Mouse (Mus musculus): ENCODE measurements around the gene Cbarp.

The Cbarp gene

DNA sequence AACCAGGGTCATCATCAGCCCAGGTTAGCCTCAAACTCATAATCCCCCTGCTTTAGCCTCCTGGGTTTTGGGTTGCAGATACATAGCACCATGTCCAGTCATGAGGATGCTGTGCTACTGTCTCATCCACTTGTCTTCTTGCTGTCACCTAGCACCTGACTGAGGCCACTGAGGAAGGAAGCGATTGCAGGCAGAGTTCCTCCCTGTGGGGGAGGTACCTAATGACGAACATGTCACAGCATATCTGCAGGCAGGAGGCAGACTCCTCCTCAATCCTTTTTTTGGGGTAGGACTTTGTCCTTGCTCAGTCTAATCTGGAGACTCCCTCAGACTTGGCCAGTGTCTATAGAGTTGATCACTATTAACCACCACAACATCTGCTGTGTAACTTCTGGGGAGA lies 19.0 kb downstream of the Cbarp start:
- DNase-seq = no peak

DNA sequence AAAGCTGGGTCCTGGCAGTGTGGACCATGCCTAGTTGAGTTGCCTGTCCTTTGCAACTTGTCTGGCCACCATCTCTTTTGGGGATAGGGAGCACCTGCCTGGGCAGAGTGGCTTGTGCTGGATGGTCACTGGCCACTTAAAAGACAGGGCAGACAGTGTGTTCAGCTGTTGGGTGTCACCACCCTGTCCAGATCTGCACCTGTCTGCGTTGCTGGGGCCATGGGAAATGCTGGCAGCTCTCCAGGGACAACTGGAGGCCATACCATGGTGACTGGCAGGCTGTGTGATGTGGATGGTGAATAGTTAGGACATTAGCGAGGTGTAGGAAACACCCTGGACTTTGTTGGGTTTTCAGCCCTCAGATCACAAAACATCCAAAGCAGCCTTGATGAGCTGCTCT lies 20.5 kb downstream of the Cbarp start:
- DNase-seq = no peak

DNA sequence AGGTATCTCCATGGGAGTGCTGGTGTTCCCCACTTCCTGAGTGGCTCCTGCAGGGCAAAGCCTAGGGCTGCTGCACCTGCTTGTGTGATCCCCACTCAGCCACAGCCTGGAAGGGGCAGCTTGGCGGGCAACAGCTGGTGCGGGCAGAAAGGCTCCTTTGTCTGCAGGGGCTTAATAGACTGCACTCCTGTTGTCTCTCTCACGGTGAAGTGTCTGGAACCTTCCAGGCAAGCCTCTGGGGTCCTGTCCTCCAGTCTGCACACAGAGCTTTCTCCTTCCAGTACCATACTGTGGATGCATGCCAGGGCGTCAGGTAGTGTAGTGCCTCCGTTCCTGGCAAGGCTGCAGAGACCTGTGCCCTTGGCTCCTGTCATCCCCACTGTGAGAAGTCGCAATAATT lies 22.1 kb downstream of the Cbarp start:
- DNase-seq = peak in 1 of 2 experiments; percentile 28

DNA sequence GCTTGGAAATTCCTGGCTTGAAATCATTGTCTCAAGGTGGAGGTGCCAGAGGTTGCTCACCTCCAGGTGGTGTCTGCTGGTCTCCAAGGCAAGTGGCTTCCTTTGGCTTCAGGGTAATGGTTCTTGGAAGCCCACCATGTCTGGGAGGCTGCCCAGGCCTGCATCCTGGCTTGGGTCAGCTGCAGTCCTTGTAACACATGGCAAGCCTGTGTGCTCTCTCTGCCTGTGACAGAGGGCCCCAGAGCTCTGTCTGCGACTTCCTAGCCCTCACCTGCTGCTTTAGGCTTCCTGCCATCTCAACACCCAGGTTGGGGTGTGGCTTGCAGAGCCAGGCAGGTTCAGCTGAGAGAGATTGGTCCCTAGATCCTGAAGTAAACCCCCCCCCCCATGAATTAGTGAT lies 22.9 kb downstream of the Cbarp start:
- no peak for DNase-seq

DNA sequence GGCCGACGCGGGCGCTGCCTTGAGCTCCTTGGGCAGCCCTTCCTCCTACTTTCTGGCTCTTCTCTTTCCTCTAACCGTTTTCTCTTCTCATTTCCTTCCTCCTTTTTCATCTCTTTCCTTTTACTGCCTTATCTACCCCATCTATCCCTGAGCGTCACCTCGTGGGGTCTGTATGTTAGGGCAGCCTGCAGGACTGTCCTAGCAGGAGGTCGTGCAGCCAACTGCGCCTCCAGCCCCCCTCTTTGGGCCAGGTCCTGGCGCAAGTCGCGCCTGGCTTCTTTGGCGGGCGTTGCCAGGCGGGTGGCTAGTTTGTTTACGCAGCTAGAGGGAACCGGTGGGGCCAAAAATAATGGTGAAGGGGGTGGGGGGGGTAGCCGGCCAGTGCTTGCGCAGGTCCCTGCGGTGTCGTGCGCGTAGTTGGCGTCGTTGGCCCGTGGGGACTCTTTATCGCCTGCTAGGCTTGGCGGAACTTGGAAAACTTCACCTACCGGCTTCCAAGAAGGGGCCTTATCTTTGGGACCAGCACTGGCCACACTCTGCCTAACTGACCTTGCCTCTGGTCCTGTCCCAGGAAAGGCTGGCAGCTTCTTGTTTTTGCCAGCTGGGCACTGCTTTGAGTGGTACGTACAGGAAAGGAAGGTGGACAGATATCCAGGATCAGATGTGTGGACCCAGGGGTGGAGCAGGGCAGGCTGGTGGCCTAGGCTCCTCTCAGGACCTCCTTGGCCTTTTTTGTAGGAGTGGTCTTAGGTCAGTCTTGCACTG lies 23.5 kb downstream of the Cbarp start:
- peak in 1 of 2 experiments; percentile 64 for DNase-seq

DNA sequence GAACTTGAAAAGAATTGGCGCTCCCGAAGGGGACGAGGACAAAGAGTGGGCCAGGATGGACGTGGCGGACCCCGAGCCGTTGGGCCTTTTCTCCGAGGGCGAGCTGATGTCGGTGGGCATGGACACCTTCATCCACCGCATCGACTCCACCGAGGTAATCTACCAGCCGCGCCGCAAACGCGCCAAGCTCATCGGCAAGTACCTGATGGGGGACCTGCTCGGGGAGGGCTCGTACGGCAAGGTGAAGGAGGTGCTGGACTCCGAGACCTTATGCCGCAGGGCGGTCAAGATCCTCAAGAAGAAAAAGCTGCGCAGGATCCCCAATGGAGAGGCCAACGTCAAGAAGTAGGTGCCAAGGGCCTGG lies 24.1 kb downstream of the Cbarp start:
- no peak for DNase-seq

DNA sequence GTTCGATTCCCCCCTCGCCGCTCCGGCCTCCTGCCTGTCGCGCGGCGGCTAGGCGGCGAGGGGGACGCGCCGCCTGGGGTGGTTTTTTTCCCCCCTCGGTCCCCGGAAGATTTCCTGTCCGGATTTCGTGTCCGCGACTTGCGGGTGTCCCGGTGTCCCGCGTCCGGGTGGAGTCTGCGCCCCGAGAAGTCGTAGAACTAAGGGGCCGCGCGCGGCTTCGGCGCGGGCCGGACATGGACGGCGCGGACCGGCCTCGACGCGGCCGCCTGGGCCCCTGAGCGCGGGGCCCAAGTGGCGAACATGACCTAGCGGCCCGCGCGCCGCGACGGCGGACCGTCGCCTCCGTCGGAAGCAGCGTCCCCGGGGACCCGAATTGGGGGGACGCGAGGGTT lies 24.7 kb downstream of the Cbarp start:
- DNase-seq = no peak

DNA sequence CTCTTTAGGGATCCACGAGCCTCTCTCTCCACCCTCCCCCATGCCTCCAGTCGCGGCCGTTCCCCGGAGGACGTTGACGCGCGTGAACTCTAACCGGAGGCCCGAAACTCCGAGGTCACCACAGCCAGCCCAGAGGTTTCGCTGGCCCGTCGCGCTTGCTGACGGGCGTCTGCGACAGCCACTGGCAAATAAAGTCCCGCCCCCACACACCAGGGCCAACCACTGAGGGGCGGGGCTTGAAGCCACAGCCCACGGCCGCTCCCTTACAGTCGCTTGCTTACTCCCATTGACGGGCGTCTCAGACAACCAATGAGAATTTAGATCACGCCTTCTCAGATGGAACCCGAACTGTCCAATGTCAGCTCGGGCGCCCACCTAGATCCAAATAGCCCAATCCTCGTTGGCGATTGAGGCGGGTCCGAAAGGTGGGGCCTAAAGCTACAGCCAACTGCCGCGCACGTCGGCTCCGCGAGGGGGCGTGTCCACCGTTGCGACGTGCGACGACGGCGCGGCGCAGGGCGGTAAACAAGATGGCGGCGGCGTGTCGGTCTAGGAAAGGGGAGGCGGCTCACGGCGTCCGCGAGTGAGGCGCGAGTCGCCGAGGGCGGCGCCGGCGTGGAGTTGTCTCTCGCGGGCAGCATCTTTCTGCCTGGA lies 25.2 kb downstream of the Cbarp start, which contains the start of gene Stk11:
Gene Stk11, plus strand, starts transcription at position 514 of the 654 bp plus-strand sequence.
- peak; percentile 100 for DNase-seq

DNA sequence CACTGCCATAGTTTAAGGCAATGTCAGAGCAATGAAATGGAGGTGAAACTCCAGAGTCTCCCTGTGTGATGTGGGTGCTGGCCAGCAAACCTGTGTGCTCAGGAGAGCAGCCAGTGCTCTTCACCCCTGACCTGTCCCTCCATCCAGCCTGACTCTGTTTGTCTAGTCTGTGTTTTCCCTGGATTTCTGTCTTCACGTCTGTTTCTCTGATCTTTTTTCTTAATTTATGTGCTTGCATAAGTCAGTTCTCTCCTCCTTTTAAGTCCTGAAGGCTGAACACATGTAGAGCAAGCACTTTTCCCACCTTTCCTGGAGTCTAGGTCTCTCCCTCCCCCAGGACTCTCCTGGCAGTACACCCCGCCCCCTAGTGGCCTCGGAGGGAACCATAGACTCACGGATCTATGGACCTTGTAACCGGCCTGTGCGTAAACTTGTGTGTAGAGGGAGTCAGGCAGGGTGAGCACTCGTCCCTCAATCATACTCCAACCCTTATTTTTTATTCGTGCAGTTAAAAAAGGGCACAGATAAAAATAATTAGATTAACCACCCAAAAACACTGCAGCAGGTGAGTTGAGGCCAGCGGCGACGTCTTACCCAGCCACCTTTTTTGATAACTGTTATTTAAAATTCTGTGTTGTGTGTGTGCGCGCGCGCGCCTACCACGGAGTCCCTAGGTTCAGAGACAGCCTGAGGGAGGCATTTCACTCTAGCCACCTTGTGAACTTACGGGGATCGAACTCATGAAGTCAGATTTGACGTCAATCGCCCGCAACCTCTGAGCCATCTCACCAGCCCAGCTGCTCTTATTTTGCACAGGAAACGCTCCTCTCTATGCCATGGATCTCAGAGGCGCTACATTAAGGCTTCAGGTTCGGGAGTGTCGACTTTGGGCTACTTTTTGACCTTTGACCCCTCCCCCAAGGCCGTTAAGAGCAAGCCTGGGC lies 26.0 kb downstream of the Cbarp start:
- DNase-seq = peak; percentile 96 to 98

DNA sequence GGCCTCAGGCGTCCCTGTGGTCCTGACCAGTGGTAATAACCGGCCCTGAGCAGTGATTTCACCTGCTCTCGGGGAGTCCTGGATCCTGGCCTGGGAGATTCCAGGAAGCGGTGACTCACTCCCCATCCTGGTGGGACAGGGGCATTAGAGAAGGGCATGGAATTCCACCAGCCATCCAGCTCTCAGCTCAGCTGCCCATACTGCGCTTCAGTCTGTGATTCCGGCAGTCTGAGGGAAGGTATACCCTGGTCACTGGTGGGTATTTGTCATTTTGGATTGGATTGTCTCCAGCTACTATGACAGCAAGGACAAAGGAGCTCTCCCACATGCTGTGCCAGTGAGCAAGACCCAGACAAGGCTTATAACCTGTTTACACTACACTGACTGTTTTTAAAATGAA lies 33.0 kb downstream of the Cbarp start:
- DNase-seq = no peak

DNA sequence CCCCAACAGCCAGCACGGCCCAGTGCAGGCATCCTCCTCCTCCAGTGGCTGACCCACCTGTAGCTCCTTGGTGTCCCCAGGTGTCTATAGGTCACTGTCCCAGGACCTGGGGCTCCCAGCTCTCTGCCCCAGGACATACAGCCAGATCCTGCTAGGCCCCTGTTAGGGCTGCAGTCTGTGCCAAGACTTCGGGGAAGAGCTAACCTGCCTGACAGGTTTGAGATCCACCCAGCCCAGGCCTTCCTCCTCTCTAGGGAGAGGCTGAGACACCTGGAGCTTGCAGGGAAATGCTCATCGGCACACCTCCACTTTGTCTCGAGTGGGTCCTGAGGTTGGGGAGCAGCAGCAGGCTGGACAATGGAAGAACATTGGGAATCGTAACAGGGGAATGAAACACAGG lies 34.7 kb downstream of the Cbarp start:
- DNase-seq = no peak

DNA sequence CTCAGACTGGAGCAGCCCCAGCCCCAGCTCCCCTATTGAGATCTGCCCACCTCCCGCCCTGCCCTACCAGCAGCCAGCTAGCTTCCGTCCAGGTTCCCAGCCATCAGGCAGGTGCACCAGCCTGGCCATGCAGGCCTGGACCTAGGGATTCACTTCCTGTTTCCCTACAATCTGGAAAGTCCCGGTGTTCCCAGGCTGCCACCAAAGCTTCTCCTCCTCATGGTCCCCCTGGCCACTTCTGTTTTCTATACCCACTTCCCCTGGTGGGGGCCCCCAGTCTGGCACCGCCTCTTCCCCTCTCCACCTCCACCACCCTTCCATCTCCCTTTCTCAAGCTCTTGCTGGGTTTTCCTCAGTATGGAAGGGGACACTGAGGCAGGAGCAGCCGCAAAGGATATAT lies 35.2 kb downstream of the Cbarp start, which contains the start of gene Sbno2:
Gene Sbno2, minus strand, starts transcription at position 112 of the 400 bp plus-strand sequence.
- no peak for DNase-seq

DNA sequence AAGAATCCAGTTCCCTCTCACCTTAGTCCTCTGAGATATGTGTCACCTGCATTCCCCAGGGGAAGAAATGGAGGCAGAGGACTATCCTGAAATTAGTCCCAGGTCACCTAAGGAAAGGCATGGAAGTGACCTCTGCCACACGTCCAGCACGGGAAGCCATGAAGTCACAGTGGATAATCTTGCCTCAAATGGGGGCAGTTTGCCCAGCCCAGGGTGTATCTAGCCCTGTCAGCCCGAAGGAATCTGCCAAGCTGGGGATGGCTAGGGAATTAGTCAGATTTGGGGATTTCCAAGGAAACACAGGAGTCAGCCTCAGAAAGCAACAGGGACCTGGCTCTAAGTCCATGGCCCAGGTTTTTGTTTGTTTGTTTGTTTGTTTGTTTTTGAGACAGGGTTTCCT lies 36.5 kb downstream of the Cbarp start:
- DNase-seq = no peak

DNA sequence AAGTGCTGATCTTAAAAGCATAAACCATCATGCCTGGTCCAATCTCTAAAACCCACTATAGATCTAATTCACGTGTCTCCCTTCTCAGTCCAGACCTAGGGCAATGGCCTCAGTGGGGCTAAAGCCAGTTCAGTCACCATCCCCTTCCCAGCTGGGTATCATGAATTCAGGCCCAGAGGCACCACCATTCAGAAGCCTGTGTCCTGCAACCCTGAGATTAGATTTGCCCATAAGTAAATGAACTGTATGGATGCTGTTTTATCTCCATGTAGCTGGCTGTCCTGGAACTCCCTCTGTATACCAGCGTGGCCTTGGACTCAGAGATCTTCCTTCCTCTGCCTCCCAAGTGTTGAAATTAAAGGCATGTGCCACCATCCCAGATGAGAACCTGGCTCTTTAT lies 37.6 kb downstream of the Cbarp start:
- DNase-seq = no peak

DNA sequence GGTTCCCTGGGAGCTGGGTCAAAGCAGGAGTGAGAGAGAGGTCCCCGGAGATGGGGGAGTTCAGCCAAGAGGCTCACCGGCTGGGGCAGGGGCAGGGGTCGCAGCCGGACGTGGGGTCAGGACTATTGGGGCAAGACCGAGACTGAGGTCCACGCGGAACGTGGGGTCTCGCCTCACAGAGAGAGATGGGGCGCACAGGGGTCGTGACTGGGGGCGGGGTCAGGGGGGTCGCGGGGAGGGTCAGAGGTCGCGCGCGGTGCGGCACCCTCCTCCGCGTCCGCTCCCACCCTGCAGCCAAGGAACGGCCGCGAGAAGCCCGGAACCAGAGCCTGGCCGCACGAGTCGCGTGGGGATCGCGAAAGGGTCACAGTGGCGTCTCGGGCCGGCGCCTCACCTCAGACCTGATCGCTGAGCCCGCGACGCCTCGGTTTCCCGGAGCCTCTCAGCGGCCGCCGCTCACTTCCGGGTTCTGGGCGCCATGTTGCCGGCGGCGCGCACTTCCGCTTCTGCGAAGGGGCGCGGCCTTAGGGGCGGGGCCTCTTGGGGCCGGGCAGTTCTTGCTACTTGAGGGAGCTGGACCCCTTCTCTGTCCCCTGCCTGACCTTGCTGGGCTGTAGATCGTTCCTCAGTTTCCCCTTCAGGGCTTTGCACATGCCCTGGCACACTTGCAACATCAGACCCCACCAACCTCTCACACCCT lies 38.3 kb downstream of the Cbarp start:
- peak; percentile 89 to 95 for DNase-seq

DNA sequence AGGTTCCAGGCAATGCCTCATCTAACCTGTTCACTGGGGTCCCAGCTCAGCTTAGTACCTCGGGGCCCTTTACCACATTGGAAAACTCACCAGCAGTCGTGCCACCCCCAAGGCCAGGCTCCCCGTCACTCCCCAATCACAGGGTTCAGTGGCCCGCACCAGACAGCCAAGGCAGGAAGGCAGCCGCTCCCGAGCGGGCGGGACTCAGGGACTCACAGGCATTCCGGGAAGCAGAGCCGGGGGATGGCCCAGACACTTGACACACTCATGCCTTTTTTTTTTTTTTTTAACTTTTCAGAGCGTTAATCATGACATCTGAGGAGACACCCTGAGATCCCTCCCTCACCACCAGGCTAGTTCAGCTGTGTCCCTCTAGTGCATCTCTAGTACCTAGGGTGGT lies 39.7 kb downstream of the Cbarp start:
- peak; percentile 76 for DNase-seq

DNA sequence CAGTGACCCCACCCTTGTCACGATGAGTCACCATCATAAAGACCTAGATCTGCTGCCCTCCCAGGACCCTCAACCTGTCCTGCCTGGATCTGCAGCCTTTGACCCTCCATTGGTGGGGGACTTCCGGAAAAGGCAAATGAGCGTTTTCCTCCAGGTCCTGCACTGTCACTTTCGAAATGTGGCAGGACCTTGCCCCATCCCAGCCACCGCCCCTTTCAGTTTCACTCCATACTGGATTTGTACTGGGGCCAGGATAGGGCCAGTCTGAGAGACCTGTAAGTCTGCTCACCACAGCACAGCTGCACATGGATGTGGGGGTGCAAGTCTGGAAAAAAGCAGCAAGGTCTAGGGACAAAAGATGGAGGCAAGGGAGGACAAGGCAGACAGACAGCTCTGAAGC lies 42.0 kb downstream of the Cbarp start:
- peak; percentile 50 to 53 for DNase-seq

DNA sequence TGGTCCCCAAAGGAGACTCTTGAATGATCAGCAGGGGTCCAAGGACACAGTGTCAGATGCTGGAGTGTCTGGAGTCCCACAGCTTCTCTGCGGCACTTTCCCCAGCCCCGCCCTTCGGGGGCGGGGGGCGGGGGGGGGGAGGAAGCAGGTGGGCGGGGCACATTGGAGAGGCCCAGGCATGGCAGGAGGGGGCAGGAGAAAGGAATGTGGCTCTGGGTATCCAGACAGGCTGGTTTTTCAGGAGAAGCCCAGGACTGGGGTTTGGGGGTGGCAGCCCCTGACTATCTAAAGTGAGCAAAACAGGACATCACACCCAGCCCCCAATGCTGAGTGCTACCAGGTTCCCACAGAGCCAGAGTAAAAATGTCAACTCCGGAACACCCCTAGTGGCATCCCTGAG lies 43.4 kb downstream of the Cbarp start:
- peak in 1 of 2 experiments; percentile 46 for DNase-seq

DNA sequence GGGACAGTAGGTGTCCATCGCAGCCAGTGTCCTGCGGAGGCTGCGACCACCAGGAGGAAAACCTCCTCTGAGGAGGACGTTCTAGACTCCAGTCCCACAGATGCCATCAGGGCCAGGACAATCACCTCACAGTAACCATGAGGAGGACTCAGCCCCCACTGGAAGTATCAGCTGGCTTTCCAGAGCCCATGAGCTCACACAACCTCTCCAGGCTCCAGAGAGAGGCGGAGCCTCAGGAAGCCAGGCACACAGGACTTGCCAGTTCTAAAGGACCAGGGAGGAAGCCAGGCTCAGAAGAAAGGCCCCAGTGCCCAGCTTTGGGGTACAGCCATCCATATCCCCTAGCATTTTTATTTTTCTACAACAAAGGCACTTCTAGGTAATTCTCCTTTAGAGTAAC lies 45.1 kb downstream of the Cbarp start:
- DNase-seq = peak in 1 of 2 experiments; percentile 52

DNA sequence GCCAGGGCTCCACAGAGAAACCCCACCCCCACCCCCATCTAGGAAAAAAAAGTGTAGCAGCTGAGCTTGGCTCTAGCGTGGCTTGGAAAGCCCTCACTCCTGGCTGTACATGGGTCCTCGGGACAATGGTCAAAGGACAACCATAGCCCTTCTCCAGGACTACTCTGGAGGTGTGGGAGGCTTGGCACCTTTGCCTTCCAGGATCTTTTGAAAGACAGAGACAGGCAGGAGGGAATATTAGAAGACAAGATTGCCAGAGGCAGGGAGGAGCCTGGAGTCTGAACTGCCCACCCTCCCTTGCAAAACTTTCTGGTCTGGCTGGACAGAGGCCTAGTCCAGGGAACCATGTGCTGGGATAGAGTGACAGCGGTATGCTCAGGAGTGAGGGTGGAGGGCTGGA lies 46.0 kb downstream of the Cbarp start:
- DNase-seq = peak; percentile 60 to 75

DNA sequence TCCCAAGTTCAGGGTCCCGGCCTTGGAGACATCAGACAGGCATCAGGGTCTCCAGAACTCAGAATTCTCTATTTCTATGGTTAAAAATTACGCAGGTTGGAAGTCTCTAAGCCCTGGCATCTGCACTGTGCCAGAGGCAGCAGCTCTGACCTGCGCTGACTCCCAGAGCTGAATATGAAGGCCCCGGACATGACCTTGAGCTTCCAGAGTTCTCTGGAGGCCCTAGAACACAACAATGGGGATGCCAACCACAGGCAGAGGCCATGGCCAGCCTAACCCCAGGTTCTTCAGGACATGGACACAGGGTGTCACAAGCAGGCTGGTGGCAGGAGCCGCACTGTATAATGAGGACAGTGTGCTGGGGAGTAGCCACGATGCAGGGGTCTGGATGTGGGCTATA lies 46.5 kb downstream of the Cbarp start:
- DNase-seq = no peak

DNA sequence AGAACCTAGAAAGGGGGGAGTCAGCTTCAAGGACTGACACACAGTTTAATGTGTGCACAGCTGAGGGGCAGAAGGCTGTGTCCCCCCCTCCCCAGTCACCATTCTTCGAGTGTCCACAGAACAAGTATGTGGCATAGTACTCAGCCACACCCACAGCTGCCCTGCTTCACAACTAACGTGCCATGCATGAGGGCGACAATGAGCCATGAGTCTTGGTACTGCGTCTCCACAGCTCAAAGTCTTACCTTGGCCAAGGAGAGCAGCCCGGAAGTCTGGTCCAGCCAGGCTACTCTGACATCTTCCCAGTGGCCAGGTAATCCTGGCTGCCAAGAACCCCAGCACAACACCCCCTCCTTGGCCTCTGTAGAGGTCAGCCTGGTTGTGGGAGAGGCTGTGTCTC lies 47.9 kb downstream of the Cbarp start:
- DNase-seq = peak in 1 of 2 experiments; percentile 43

DNA sequence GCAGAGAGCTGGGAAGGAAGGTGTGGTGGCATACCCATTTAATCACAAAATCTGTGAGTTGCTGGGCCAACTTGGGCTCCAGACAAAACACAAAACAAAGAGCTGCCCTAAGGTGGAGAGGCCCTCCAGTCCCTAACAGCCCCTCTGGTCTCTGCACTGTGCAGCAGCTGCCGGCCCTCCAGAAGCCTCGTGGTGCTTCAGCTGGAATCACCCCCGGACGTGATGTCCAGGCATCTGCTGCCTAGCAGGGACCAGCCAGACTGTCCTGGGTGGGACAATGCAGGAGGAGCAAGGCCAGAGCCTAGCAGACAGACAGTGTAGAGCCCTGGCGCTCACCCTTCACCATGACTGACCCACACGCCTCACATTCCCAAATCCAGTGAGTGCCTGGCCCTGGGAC lies 49.1 kb downstream of the Cbarp start:
- DNase-seq = no peak

Measured in kidney, postnatal 36 days (tissue).